Mouse (Mus musculus) embryo, embryonic 11 days (tissue): ENCODE measurements around the gene Adamtsl1.
A peak's percentile ranks its signal among the peaks of the same experiment; 100 is the strongest.

Source experiments
- DNase-seq: peaks from one replicate; pipeline ENCODE4 v3.0.0-alpha.2; 2015

The Adamtsl1 gene

GRCm38 (mm10) chr4:85941857-85942256, 427.9 kb downstream of the Adamtsl1 start:
- DNase-seq = no peak

- no peak for DNase-seq
Measured at GRCm38 (mm10) chr4:85953590-85953989, 439.6 kb downstream of the Adamtsl1 start.

- DNase-seq = no peak
Measured at GRCm38 (mm10) chr4:85955387-85955786, 441.4 kb downstream of the Adamtsl1 start.

- DNase-seq = no peak
Measured at GRCm38 (mm10) chr4:85957266-85957665, 443.3 kb downstream of the Adamtsl1 start.

- DNase-seq = no peak
Measured at GRCm38 (mm10) chr4:85957879-85958278, 443.9 kb downstream of the Adamtsl1 start.

- no peak for DNase-seq
Measured at GRCm38 (mm10) chr4:85959019-85959418, 445.0 kb downstream of the Adamtsl1 start.

- no peak for DNase-seq
Measured at GRCm38 (mm10) chr4:85976188-85976587, 462.2 kb downstream of the Adamtsl1 start.

- DNase-seq = no peak
Measured at GRCm38 (mm10) chr4:85979206-85979605, 465.2 kb downstream of the Adamtsl1 start.

- DNase-seq = no peak
Measured at GRCm38 (mm10) chr4:86006596-86006995, 492.6 kb downstream of the Adamtsl1 start.

- no peak for DNase-seq
Measured at GRCm38 (mm10) chr4:86013640-86014039, 499.7 kb downstream of the Adamtsl1 start.

- no peak for DNase-seq
Measured at GRCm38 (mm10) chr4:86018928-86019327, 505.0 kb downstream of the Adamtsl1 start.

- no peak for DNase-seq
Measured at GRCm38 (mm10) chr4:86019586-86019985, 505.6 kb downstream of the Adamtsl1 start.

GRCm38 (mm10) chr4:86020372-86021090, 506.6 kb downstream of the Adamtsl1 start:
- peak; percentile 47 for DNase-seq

- DNase-seq = peak; percentile 83
Measured at GRCm38 (mm10) chr4:86024573-86025160, 510.7 kb downstream of the Adamtsl1 start.

GRCm38 (mm10) chr4:86029486-86029885, 515.5 kb downstream of the Adamtsl1 start:
- no peak for DNase-seq

- DNase-seq = no peak
Measured at GRCm38 (mm10) chr4:86030208-86030607, 516.2 kb downstream of the Adamtsl1 start.

- no peak for DNase-seq
Measured at GRCm38 (mm10) chr4:86031041-86031440, 517.1 kb downstream of the Adamtsl1 start.

- no peak for DNase-seq
Measured at GRCm38 (mm10) chr4:86040921-86041320, 526.9 kb downstream of the Adamtsl1 start.

- no peak for DNase-seq
Measured at GRCm38 (mm10) chr4:86045448-86045847, 531.5 kb downstream of the Adamtsl1 start.

GRCm38 (mm10) chr4:86045876-86046275, 531.9 kb downstream of the Adamtsl1 start:
- DNase-seq = no peak

GRCm38 (mm10) chr4:86046881-86047280, 532.9 kb downstream of the Adamtsl1 start:
- no peak for DNase-seq

GRCm38 (mm10) chr4:86053487-86054237, 539.7 kb downstream of the Adamtsl1 start:
- DNase-seq = peak; percentile 89

- DNase-seq = no peak
Measured at GRCm38 (mm10) chr4:86060614-86061013, 546.6 kb downstream of the Adamtsl1 start.

- DNase-seq = no peak
Measured at GRCm38 (mm10) chr4:86068376-86068775, 554.4 kb downstream of the Adamtsl1 start.
